ENCODE assay signal across 21 mouse cellular contexts in the genomic region with DNA sequence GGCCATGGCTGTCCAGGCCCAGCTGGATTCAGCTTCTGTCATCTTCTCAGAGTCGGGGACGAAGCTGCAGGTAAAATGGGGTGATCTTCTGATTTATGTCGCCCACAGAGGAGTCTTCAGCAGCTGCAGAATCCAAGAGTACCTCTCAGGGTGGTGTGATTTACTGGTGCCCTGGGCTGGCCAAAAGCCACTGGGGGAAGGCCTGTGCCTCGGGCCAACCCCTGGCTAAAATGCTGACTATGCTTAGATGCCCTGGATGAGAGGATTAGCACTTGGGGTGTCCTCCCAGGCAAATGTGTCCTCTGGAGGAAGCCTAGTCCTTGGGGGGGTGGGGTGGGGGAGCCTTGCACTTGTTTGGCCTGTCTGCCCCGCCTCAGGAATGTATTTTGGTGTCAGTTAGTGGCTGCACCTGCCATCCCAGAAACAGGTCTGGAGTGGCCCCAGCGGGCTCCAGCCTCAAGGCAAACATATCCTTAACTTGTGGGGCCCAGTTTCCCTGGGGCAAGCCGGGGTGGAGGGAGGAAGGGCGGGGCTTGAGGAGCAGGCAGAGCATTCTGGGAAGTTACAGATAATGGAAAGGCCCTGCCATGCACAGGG.
A peak's percentile ranks its signal among the peaks of the same experiment; 100 is the strongest.
DNase-seq lines count a peak whose midpoint lies in the region; TF ChIP-seq lines count a peak whose summit lies in the region.
"Had no signal": no experiment of that assay in that cellular context is flagged by ENCODE, and none has a peak within 500 bp of the region (broad histone marks: within the 10 kb centered on the region; RNA-seq: fewer than 3 reads in every experiment).

No protein-coding gene starts in this region.

- H3K27ac ChIP-seq in gastrocnemius, adult 2 months = peak overlapping the region; percentile 81
- H3K27ac ChIP-seq in macrophage = peak overlapping the region; percentile 94
- H3K27ac ChIP-seq: embryonic facial prominence, embryonic 15.5 days; left cerebral cortex, adult 2 months; liver, embryonic 12.5 days; neural tube, embryonic 12.5 days had no signal

- H3K4me3 ChIP-seq in gastrocnemius, adult 2 months = 0 out of 2 replicates have a peak overlapping the region, but pooled peaks have one; percentile 5
- no peak overlapping the region for H3K4me3 ChIP-seq in macrophage (ENCODE audit: inconsistent target)
- H3K4me3 ChIP-seq: embryonic facial prominence, embryonic 15.5 days; left cerebral cortex, adult 2 months; liver, embryonic 12.5 days; neural tube, embryonic 12.5 days had no signal

- no peaks in the 10 kb centered on the region for H3K79me2 ChIP-seq in macrophage (ENCODE audit: inconsistent target)

- 98% methylated on average over 8 of the region's 8 CpGs for WGBS in macrophage (ENCODE audit: missing documents)

- DNase-seq in heart, adult 11 months = peak; percentile 92
- DNase-seq in heart, postnatal 4 days = no peak
- DNase-seq in gastrocnemius, adult 2 months = peak; percentile 88
- peak; percentile 69 for DNase-seq in gastrocnemius, postnatal 14 days
- DNase-seq in kidney, postnatal 4 days = no peak
- DNase-seq in B cell, adult 2 months = no peak
- DNase-seq: adrenal gland, postnatal 25 days; cerebellum, adult 18-20 months; cerebellum, postnatal 10 days; heart, postnatal 14 days; kidney, adult 8-10 months; kidney, postnatal 14 days; liver, postnatal 0 days; right cerebral cortex, adult 18-20 months; right cerebral cortex, postnatal 4 days; thymus, postnatal 25 days had no signal

- TF ChIP-seq CTCF in gastrocnemius, adult 2 months (IDR thresholded peaks at IDR 0.05) = no peak

- no peaks in the 10 kb centered on the region for H3K36me3 ChIP-seq in macrophage (ENCODE audit: inconsistent target)
- H3K36me3 ChIP-seq: embryonic facial prominence, embryonic 15.5 days; liver, embryonic 12.5 days; neural tube, embryonic 12.5 days had no signal

- intact Hi-C loops in gastrocnemius, adult 2 months (cut with DNase I) = loop anchor here (2.0 to 5.0 kb wide), 3 partner anchors 56 to 182 kb away; a partner anchor contains a TSS
- intact Hi-C loops in gastrocnemius, postnatal 14 days (cut with DNase I; ENCODE audit: low total_unique reads) = no loop called here

Comparison
In these comparisons a context has a peak if more than half of its experiments do, and no peak if none do; other contexts are left out.
1. DNase-seq: peak in heart, adult 11 months (single experiment), gastrocnemius, adult 2 months (single experiment) and gastrocnemius, postnatal 14 days (single experiment); none in heart, postnatal 4 days (single experiment), kidney, postnatal 4 days (0 of 2) and B cell, adult 2 months (0 of 2).